Mouse (Mus musculus) C2C12 (cell line): ENCODE data around the gene Unc93b1. TPM values are rescaled to one million over a fixed set of nuclear protein-coding genes. Genes with fewer than 3 reads are reported as not detected.

Source experiments
- H3K27me3 ChIP-seq: one replicate; pipeline ENCODE4 v1.6.1; 2011; ENCODE audit not compliant: control insufficient read depth, insufficient read depth, insufficient read length
- H3K36me3 ChIP-seq: one replicate; pipeline ENCODE4 v1.6.1; 2011; ENCODE audit not compliant: control insufficient read depth, insufficient read depth
- H3K4me3 ChIP-seq: one replicate; pipeline ENCODE4 v1.5.1; 2011; ENCODE audit warnings: mild to moderate bottlenecking, control low read depth; ENCODE audit not compliant: poor library complexity, insufficient read depth, severe bottlenecking
- H3K79me2 ChIP-seq: one replicate; pipeline ENCODE4 v1.6.1; 2011; ENCODE audit not compliant: control insufficient read depth, insufficient read depth
- H3K79me3 ChIP-seq: one replicate; pipeline ENCODE4 v1.6.1; 2011; ENCODE audit warnings: low read depth, control low read depth
- H3ac ChIP-seq: one replicate; pipeline ENCODE3; 2011; ENCODE audit warnings: low read depth; ENCODE audit not compliant: control insufficient read depth, insufficient read length
- CEBPB ChIP-seq: IDR thresholded peaks from one replicate; pipeline ENCODE4 v1.6.1; 2011; ENCODE audit warnings: low read depth, mild to moderate bottlenecking, control low read depth, moderate library complexity
- CTCF ChIP-seq: IDR thresholded peaks from one replicate; pipeline ENCODE4 v1.5.1; 2011; ENCODE audit not compliant: control insufficient read depth, insufficient read depth, insufficient read length
- FOSL1 ChIP-seq: IDR thresholded peaks from one replicate; pipeline ENCODE4 v1.8.0; 2011; ENCODE audit warnings: mild to moderate bottlenecking, low read length; ENCODE audit not compliant: poor library complexity, insufficient read depth, severe bottlenecking
- MAX ChIP-seq: IDR thresholded peaks from one replicate; pipeline ENCODE4 v1.6.1; 2011; ENCODE audit warnings: mild to moderate bottlenecking, control low read depth
- MYOD1 ChIP-seq: IDR thresholded peaks from one replicate; pipeline ENCODE4 v1.6.1; 2011; ENCODE audit warnings: low read depth; ENCODE audit not compliant: control insufficient read depth, insufficient read length
- MYOG ChIP-seq: IDR thresholded peaks from one replicate; pipeline ENCODE4 v1.6.1; 2011; ENCODE audit not compliant: control insufficient read depth, insufficient read length; ENCODE audit errors: extremely low read depth
- USF1 ChIP-seq: IDR thresholded peaks from one replicate; pipeline ENCODE4 v1.6.1; 2011; ENCODE audit warnings: low read depth, mild to moderate bottlenecking, control low read depth, moderate library complexity
- polyA plus RNA-seq: library from polyadenylated mRNA; unstranded; fragments of >200 nt; fragmentation: generic; extraction: Trizol; gene quantifications from one replicate; pipeline ENCODE4 v1.2.1, GENCODE M21; 2012; ENCODE audit warnings: missing spikeins

Unc93b1 gene
- polyA plus RNA-seq, 1 experiment, result 0.29 TPM

DNA sequence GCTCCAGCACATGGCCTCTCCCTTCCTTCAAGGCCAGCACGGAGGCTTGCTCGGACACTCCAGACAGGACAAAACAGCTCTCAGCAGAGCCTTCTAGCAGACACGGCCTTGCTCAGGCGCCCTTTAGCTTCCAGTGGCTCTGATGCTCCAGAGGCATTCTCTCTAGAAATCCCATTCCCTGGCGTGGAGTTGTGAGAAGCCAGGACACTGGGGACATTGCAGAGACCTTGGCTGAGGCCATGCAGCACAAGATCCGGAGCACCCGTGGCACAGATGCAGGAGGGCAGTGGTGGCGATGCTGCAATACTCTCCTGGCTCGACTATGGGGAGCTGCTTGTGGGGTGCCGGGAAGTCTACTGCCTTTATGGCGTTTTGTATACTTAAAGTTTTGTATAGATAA is 18.3 kb upstream of the Unc93b1 start:
- Histone ChIP-seq H3K4me3 (no peak overlapping the region), H3ac (no peak overlapping the region), H3K36me3 (no peaks in the 10 kb centered on the region), H3K79me2 (peaks cover 19% of the 10 kb centered on the region), H3K79me3 (peaks cover 3% of the 10 kb centered on the region), H3K27me3 (no peaks in the 10 kb centered on the region)
- TF ChIP-seq MYOG, result no peak
- no peak for TF ChIP-seq MYOD1
- TF ChIP-seq MAX, result no peak
- TF ChIP-seq FOSL1, result no peak
- no peak for TF ChIP-seq CEBPB
- no peak for TF ChIP-seq USF1
- no peak for TF ChIP-seq CTCF

DNA sequence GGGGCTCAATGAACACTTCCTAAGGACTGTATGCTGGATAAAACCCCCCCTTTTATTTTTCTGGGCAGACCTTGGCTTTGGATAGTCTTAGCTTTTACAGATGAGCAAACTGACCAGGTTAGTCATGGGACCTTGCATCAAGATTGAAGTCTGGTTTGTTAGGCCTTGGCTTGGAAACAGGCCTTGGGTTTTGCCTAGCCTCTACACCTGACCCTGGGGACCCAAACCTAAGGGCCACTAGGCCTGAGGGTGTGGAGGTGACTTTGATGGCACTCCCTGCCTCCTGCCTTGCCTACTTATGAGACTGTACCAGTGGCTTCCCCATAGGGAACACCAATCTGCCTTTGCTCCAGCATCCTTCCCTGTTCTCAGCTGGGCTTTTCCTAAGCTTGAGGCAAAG is 15.1 kb upstream of the Unc93b1 start:
- no peaks in the 10 kb centered on the region for H3K79me3 ChIP-seq
- H3K27me3 ChIP-seq, result no peaks in the 10 kb centered on the region
- TF ChIP-seq FOSL1 (no peak), MYOG (no peak), MYOD1 (no peak), CEBPB (no peak), CTCF (no peak), MAX (no peak), USF1 (no peak)

GRCm38 (mm10) chr19:3922661-3923371 is 12.2 kb upstream of the Unc93b1 start:
- Histone ChIP-seq H3K27me3 (no peaks in the 10 kb centered on the region), H3K36me3 (no peaks in the 10 kb centered on the region), H3K79me3 (no peaks in the 10 kb centered on the region), H3ac (no peak overlapping the region), H3K79me2 (no peaks in the 10 kb centered on the region), H3K4me3 (no peak overlapping the region)
- no peak for TF ChIP-seq USF1
- no peak for TF ChIP-seq MYOD1
- no peak for TF ChIP-seq MAX
- TF ChIP-seq CTCF, result no peak
- TF ChIP-seq FOSL1, result no peak
- no peak for TF ChIP-seq MYOG
- TF ChIP-seq CEBPB, result no peak

More for the DNA sequence above, 15.1 kb upstream of the Unc93b1 start:
- H3ac ChIP-seq, result no peak overlapping the region
- H3K4me3 ChIP-seq, result no peak overlapping the region
- no peaks in the 10 kb centered on the region for H3K79me2 ChIP-seq
- H3K36me3 ChIP-seq, result no peaks in the 10 kb centered on the region

GRCm38 (mm10) chr19:3923586-3923985 is 11.4 kb upstream of the Unc93b1 start:
- Histone ChIP-seq H3K27me3 (no peaks in the 10 kb centered on the region), H3K36me3 (no peaks in the 10 kb centered on the region), H3K4me3 (no peak overlapping the region), H3ac (no peak overlapping the region), H3K79me3 (no peaks in the 10 kb centered on the region), H3K79me2 (no peaks in the 10 kb centered on the region)
- TF ChIP-seq MYOG (no peak), CTCF (no peak), MYOD1 (peak; percentile 99), CEBPB (no peak), USF1 (peak; percentile 31), MAX (peak; percentile 32)

DNA sequence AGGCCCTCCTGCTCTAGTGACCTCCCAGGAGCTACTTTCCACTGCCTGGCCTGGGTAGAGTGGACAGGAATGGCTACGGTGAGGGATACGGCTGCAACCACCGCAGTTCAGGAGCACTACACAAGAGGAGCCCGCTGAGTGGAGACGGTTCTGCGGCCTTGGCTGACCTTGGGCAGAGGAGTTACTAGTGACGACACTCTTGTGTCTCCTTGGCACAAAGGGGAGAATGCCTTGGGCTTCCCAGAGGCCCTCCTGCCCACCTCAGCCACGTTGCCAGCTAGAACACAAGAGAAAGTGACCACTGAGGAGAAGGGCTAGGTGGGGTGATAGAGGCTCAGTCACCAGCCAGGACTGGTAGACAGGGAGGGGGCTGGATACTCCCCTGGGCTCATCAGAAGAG is 10.8 kb upstream of the Unc93b1 start:
- Histone ChIP-seq H3ac (no peak overlapping the region), H3K27me3 (no peaks in the 10 kb centered on the region), H3K79me3 (no peaks in the 10 kb centered on the region), H3K79me2 (no peaks in the 10 kb centered on the region), H3K36me3 (no peaks in the 10 kb centered on the region), H3K4me3 (no peak overlapping the region)
- no peak for TF ChIP-seq MYOG
- TF ChIP-seq USF1, result no peak
- no peak for TF ChIP-seq CTCF
- no peak for TF ChIP-seq FOSL1
- TF ChIP-seq MAX, result no peak
- no peak for TF ChIP-seq CEBPB
- TF ChIP-seq MYOD1, result no peak

GRCm38 (mm10) chr19:3924868-3925267 is 10.1 kb upstream of the Unc93b1 start:
- TF ChIP-seq USF1 (no peak), MYOG (no peak), CTCF (no peak), MAX (no peak), FOSL1 (no peak), MYOD1 (no peak), CEBPB (no peak)
- Histone ChIP-seq H3K27me3 (no peaks in the 10 kb centered on the region), H3ac (no peak overlapping the region), H3K79me2 (no peaks in the 10 kb centered on the region), H3K36me3 (no peaks in the 10 kb centered on the region), H3K4me3 (no peak overlapping the region), H3K79me3 (no peaks in the 10 kb centered on the region)
